Mouse (Mus musculus) heart, adult 18-20 months (tissue): ENCODE measurements at regions not wholly inside any gene's neighbourhood (a gene's known extent, or its start where the extent isn't known, plus 50 kb on each side); places are given as distances from the start of the nearest gene placed in this dataset.
A peak's percentile ranks its signal among the peaks of the same experiment; 100 is the strongest.
"Not testable (repeated sequence)": the region's sequence is repeated elsewhere in the genome, so short reads cannot be mapped to it uniquely, and the experiment has no call there.

Source experiments
- DNase-seq, 2 experiments: peaks; one replicate each; pipeline ENCODE4 v3.0.0; 2021 to 2022; ENCODE audit warnings: mixed read lengths in 1 of 2

GRCm38 (mm10) chr17:9278046-9278445 lies 143.8 kb upstream of the Gm17728 start:
- not testable (repeated sequence) for DNase-seq

- no peak for DNase-seq
These were observed 142.4 kb upstream of the Gm17728 start for GRCm38 (mm10) chr17:9279481-9279880.

GRCm38 (mm10) chr17:9281891-9282290 lies 140.0 kb upstream of the Gm17728 start:
- DNase-seq: no peak

GRCm38 (mm10) chr17:9282333-9283176 lies 139.3 kb upstream of the Gm17728 start:
- DNase-seq: no peak

- no peak for DNase-seq
These were observed 135.4 kb upstream of the Gm17728 start for GRCm38 (mm10) chr17:9286431-9286830.

- peak in 1 of 2 experiments; percentile 4 for DNase-seq
These were observed 135.0 kb upstream of the Gm17728 start for GRCm38 (mm10) chr17:9286834-9287233.

- DNase-seq: no peak
These were observed 134.2 kb upstream of the Gm17728 start for GRCm38 (mm10) chr17:9287682-9288081.

GRCm38 (mm10) chr17:9291601-9292000 lies 130.3 kb upstream of the Gm17728 start:
- no peak for DNase-seq

GRCm38 (mm10) chr17:9292296-9292695 lies 129.6 kb upstream of the Gm17728 start:
- DNase-seq: no peak

GRCm38 (mm10) chr17:9296371-9296770 lies 125.5 kb upstream of the Gm17728 start:
- DNase-seq: no peak

- no peak for DNase-seq
These were observed 123.6 kb upstream of the Gm17728 start for GRCm38 (mm10) chr17:9298231-9298630.

- no peak for DNase-seq
These were observed 120.8 kb upstream of the Gm17728 start for GRCm38 (mm10) chr17:9301101-9301501.

- DNase-seq: no peak
These were observed 113.4 kb upstream of the Gm17728 start for GRCm38 (mm10) chr17:9308507-9308906.

- DNase-seq: no peak
These were observed 99.1 kb upstream of the Gm17728 start for GRCm38 (mm10) chr17:9322772-9323171.

- DNase-seq: no peak
These were observed 92.9 kb upstream of the Gm17728 start for GRCm38 (mm10) chr17:9328886-9329455.

GRCm38 (mm10) chr17:9357572-9358159 lies 64.2 kb upstream of the Gm17728 start:
- DNase-seq: no peak
